Mouse (Mus musculus) olfactory bulb, adult 2 months (tissue): ENCODE measurements at regions not wholly inside any gene's neighbourhood (a gene's known extent, or its start where the extent isn't known, plus 50 kb on each side); places are given as distances from the start of the nearest gene placed in this dataset.

Experiments
- CTCF ChIP-seq: fragments of 200-500 bp; IDR thresholded peaks from 2 replicates; pipeline ENCODE4 v1.5.1; 2012; ENCODE audit warnings: low read depth, mild to moderate bottlenecking, low read length, moderate library complexity; ENCODE audit not compliant: insufficient read depth
- POLR2A ChIP-seq: fragments of 200-500 bp; IDR thresholded peaks from 2 replicates; pipeline ENCODE4 v1.6.1; 2012; ENCODE audit warnings: mild to moderate bottlenecking, low read depth, low read length, moderate library complexity; ENCODE audit not compliant: insufficient read depth

DNA sequence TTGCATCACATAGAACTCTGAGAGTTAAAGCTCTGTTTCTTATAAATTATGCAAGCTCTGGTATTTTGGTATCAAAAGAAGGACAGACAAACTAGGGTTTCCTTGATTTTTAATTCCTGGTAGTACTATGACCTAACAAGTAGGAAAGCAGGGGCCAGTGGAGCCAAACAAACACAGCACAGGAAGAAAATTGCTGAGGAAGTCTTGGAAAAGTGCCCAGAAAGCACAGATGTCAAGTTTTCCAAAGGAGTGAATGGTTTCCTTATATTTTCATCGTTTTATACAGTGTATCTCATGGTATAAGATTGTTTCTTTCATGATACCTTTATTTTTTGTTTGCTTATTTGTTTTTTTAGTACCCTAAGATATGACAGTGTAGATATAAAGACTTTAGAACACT is 1387.3 kb upstream of the Slc10a2 start:
- TF ChIP-seq CTCF (no peak), POLR2A (no peak)
